Mouse (Mus musculus): ENCODE data around the gene Surf2.

Gene Surf2

GRCm38 (mm10) chr2:26960756-26961155 lies 44.6 kb downstream of the Surf2 start:
- no peak for DNase-seq (ENCODE audit: low spot score)

GRCm38 (mm10) chr2:26963923-26964723 lies 48.0 kb downstream of the Surf2 start, which contains the start of gene Rexo4:
Gene Rexo4 (minus strand): TSS chr2:26964386.
- DNase-seq (ENCODE audit: low spot score) = peak; percentile 90

GRCm38 (mm10) chr2:26964724-26965370 lies 48.7 kb downstream of the Surf2 start:
- no peak for DNase-seq (ENCODE audit: low spot score)

- DNase-seq (ENCODE audit: low spot score) = no peak
These were observed 51.1 kb downstream of the Surf2 start for GRCm38 (mm10) chr2:26967262-26967661.

All from ovary, postnatal 14 days (tissue).